Mouse (Mus musculus) CH12.LX (cell line): ENCODE results near the gene Hoxa13. TPM values are rescaled to one million over a fixed set of nuclear protein-coding genes. Genes with fewer than 3 reads are reported as not detected.

ENCODE experiments used
- DNase-seq: peaks from one replicate; pipeline ENCODE4 v3.0.0-alpha.2; 2013; ENCODE audit errors: extremely low read depth
- H3K27ac ChIP-seq: 2 replicates; pipeline ENCODE4 v1.5.1; 2012; ENCODE audit warnings: low read depth, mild to moderate bottlenecking, control low read depth, moderate library complexity; ENCODE audit not compliant: insufficient read depth
- H3K27me3 ChIP-seq: replicated peaks from 2 replicates; pipeline ENCODE3; 2012; ENCODE audit warnings: inconsistent platforms
- H3K36me3 ChIP-seq, 2 experiments: replicated peaks in 1 of 2; 2 replicates each; pipeline versions ENCODE3 to v1.6.1; 2012; ENCODE audit warnings: inconsistent platforms in 1 of 2, low read length in 1 of 2, mild to moderate bottlenecking in 1 of 2, mixed read lengths in 1 of 2, moderate library complexity in 1 of 2; ENCODE audit not compliant: control insufficient read depth in 1 of 2, insufficient read depth in 1 of 2
- H3K4me1 ChIP-seq, 2 experiments: 2 replicates each; pipeline ENCODE4 v1.6.1; 2012; ENCODE audit warnings: inconsistent platforms in 1 of 2, moderate library complexity in 1 of 2; ENCODE audit not compliant: insufficient read depth in 2 of 2, control insufficient read depth in 1 of 2
- H3K4me2 ChIP-seq: 2 replicates; pipeline ENCODE4 v1.6.1; 2012; ENCODE audit warnings: low read depth, mild to moderate bottlenecking, control low read depth; ENCODE audit not compliant: poor library complexity, insufficient read depth, severe bottlenecking
- H3K4me3 ChIP-seq, 3 experiments: fragments of 150-350 bp in 1 of 3; sonication (generic) in 1 of 3; replicated peaks in 1 of 3; 2 replicates each; pipeline versions ENCODE3 to v1.5.1; 2011 to 2012; ENCODE audit warnings: low read depth in 2 of 3, low read length in 2 of 3, mild to moderate bottlenecking in 2 of 3, moderate library complexity in 2 of 3, control low read depth in 1 of 3, improper control_type of control experiment in 1 of 3, inconsistent platforms in 1 of 3, mixed read lengths in 1 of 3; ENCODE audit not compliant: poor library complexity in 1 of 3
- H3K79me2 ChIP-seq: replicated peaks from 2 replicates; pipeline ENCODE4 v1.6.1; 2012; ENCODE audit warnings: mild to moderate bottlenecking, moderate library complexity; ENCODE audit not compliant: control insufficient read depth, poor library complexity, insufficient read depth, severe bottlenecking; ENCODE audit errors: extremely low read depth
- H3K9ac ChIP-seq: 2 replicates; pipeline ENCODE4 v1.6.1; 2012; ENCODE audit warnings: low read depth, mild to moderate bottlenecking, control low read depth, moderate library complexity; ENCODE audit not compliant: insufficient read depth
- H3K9me3 ChIP-seq: replicated peaks from 2 replicates; pipeline ENCODE3; 2012; ENCODE audit warnings: low read length, inconsistent platforms, mixed read lengths
- BHLHE40 ChIP-seq: IDR thresholded peaks from 2 replicates; pipeline ENCODE4 v1.6.1; 2011; ENCODE audit warnings: mild to moderate bottlenecking, low read depth, low read length, improper control_type of control experiment
- CHD2 ChIP-seq: IDR thresholded peaks from 2 replicates; pipeline ENCODE4 v1.6.1; 2011; ENCODE audit warnings: low read length, improper control_type of control experiment
- CTCF ChIP-seq, 2 experiments: IDR thresholded peaks in 1 of 2; conservative IDR thresholded peaks in 1 of 2; 2 replicates each; pipeline ENCODE4 v1.5.1; 2011 to 2012; ENCODE audit warnings: low read depth in 2 of 2, low read length in 2 of 2, improper control_type of control experiment in 1 of 2, inconsistent platforms in 1 of 2, mild to moderate bottlenecking in 1 of 2, moderate library complexity in 1 of 2
- E2F4 ChIP-seq: IDR thresholded peaks from 2 replicates; pipeline ENCODE4 v1.6.1; 2011; ENCODE audit warnings: low read depth, low read length, improper control_type of control experiment; ENCODE audit not compliant: insufficient replicate concordance
- ELF1 ChIP-seq: IDR thresholded peaks from 2 replicates; pipeline ENCODE4 v1.6.1; 2014; ENCODE audit warnings: low read depth, mild to moderate bottlenecking, inconsistent platforms, low read length, improper control_type of control experiment
- EP300 ChIP-seq: IDR thresholded peaks from 2 replicates; pipeline ENCODE4 v1.6.1; 2011; ENCODE audit warnings: low read length, improper control_type of control experiment
- ETS1 ChIP-seq: conservative IDR thresholded peaks from 2 replicates; pipeline ENCODE4 v1.6.1; 2012; ENCODE audit warnings: low read depth, mild to moderate bottlenecking, inconsistent platforms, low read length, improper control_type of control experiment, moderate library complexity
- HCFC1 ChIP-seq: IDR thresholded peaks from 2 replicates; pipeline ENCODE4 v1.6.1; 2012; ENCODE audit warnings: low read depth, mild to moderate bottlenecking, inconsistent platforms, low read length, improper control_type of control experiment
- IRF4 ChIP-seq: IDR thresholded peaks from 2 replicates; pipeline ENCODE4 v1.6.1; 2014; ENCODE audit warnings: low read depth, mild to moderate bottlenecking, inconsistent platforms, low read length, improper control_type of control experiment
- JUN ChIP-seq: IDR thresholded peaks from 2 replicates; pipeline ENCODE4 v1.6.1; 2011; ENCODE audit warnings: low read depth, mild to moderate bottlenecking, low read length, improper control_type of control experiment, moderate library complexity; ENCODE audit not compliant: insufficient read depth
- KAT2A ChIP-seq: IDR thresholded peaks from 2 replicates; pipeline ENCODE4 v1.6.1; 2012; ENCODE audit warnings: low read length, improper control_type of control experiment, inconsistent platforms; ENCODE audit not compliant: insufficient replicate concordance
- MAFK ChIP-seq: IDR thresholded peaks from 2 replicates; pipeline ENCODE4 v1.6.1; 2011; ENCODE audit warnings: low read length, improper control_type of control experiment; ENCODE audit not compliant: insufficient replicate concordance
- MEF2A ChIP-seq: IDR thresholded peaks from 2 replicates; pipeline ENCODE4 v1.6.1; 2014; ENCODE audit warnings: low read depth, mild to moderate bottlenecking, inconsistent platforms, low read length, improper control_type of control experiment, borderline replicate concordance
- MXI1 ChIP-seq: IDR thresholded peaks from 2 replicates; pipeline ENCODE4 v1.6.1; 2011; ENCODE audit warnings: mild to moderate bottlenecking, low read depth, low read length, improper control_type of control experiment
- MYC ChIP-seq: IDR thresholded peaks from 2 replicates; pipeline ENCODE4 v1.6.1; 2011; ENCODE audit warnings: low read depth, mild to moderate bottlenecking, improper control_type of control experiment, low read length
- NRF1 ChIP-seq: IDR thresholded peaks from 2 replicates; pipeline ENCODE4 v1.6.1; 2014; ENCODE audit warnings: low read depth, mild to moderate bottlenecking, inconsistent platforms, low read length, improper control_type of control experiment, moderate library complexity
- POLR2A ChIP-seq: IDR thresholded peaks from 2 replicates; pipeline ENCODE4 v1.6.1; 2011; ENCODE audit warnings: low read depth, mild to moderate bottlenecking, improper control_type of control experiment, low read length
- RCOR1 ChIP-seq: conservative IDR thresholded peaks from 2 replicates; pipeline ENCODE4 v1.6.1; 2012; ENCODE audit warnings: low read depth, mild to moderate bottlenecking, inconsistent platforms, low read length, improper control_type of control experiment
- SIN3A ChIP-seq: IDR thresholded peaks from 2 replicates; pipeline ENCODE4 v1.6.1; 2012; ENCODE audit warnings: low read length, improper control_type of control experiment, inconsistent platforms
- TBP ChIP-seq: conservative IDR thresholded peaks from 2 replicates; pipeline ENCODE4 v1.6.1; 2011; ENCODE audit warnings: low read depth, low read length, improper control_type of control experiment
- UBTF ChIP-seq: IDR thresholded peaks from 2 replicates; pipeline ENCODE4 v1.6.1; 2012; ENCODE audit warnings: low read depth, mild to moderate bottlenecking, inconsistent platforms, low read length, improper control_type of control experiment, moderate library complexity
- USF1 ChIP-seq: IDR thresholded peaks from 2 replicates; pipeline ENCODE4 v1.6.1; 2014; ENCODE audit warnings: low read depth, mild to moderate bottlenecking, inconsistent platforms, low read length, improper control_type of control experiment
- USF2 ChIP-seq: conservative IDR thresholded peaks from 2 replicates; pipeline ENCODE4 v1.6.1; 2011; ENCODE audit warnings: low read depth, low read length, improper control_type of control experiment
- ZC3H11A ChIP-seq: IDR thresholded peaks from 2 replicates; pipeline ENCODE4 v1.6.1; 2012; ENCODE audit warnings: low read depth, mild to moderate bottlenecking, inconsistent platforms, low read length, improper control_type of control experiment
- ZKSCAN1 ChIP-seq: IDR thresholded peaks from 2 replicates; pipeline ENCODE4 v1.6.1; 2012; ENCODE audit warnings: low read depth, inconsistent platforms, low read length, improper control_type of control experiment, borderline replicate concordance
- ZMIZ1 ChIP-seq: IDR thresholded peaks from 2 replicates; pipeline ENCODE4 v1.6.1; 2012; ENCODE audit warnings: low read depth, mild to moderate bottlenecking, inconsistent platforms, low read length, improper control_type of control experiment
- dilution Hi-C: fragments of 300-500 bp; cut with MboI; formaldehyde crosslinking; loops from 2 replicates; pipeline ENCODE4 v1.14.3; 2020; ENCODE audit warnings: low sequenced_read_pairs; ENCODE audit not compliant: extremely low pct_unique_long_range_greater_than_20kb, extremely low pct_ligation_motif_present
- in situ Hi-C: fragments of 300-500 bp; cut with MboI; formaldehyde crosslinking; loops from 3 replicates; pipeline ENCODE4 v1.14.3; 2019; ENCODE audit warnings: low sequenced_read_pairs, low pct_ligation_motif_present, low pct_unique_long_range_greater_than_20kb, mixed read lengths
- polyA plus RNA-seq: library from polyadenylated mRNA; unstranded; fragments of >175 nt; gene quantifications from 2 replicates; pipeline ENCODE4 v1.2.1, GENCODE M21; 2012; ENCODE audit warnings: low read depth; ENCODE audit not compliant: insufficient read length
- total RNA-seq, 2 experiments: library from RNA; depleted of rRNA; stranded (reverse); fragments of 300-350 nt in 1 of 2; fragments of >200 nt in 1 of 2; gene quantifications; 2 replicates each; pipeline ENCODE4 v1.2.3; 2012 to 2014

The Hoxa13 gene
- total and polyA plus RNA-seq, 3 experiments = 0.17 TPM; not detected in 2

GRCm38 (mm10) chr6:52259811-52260261 lies 844 bp downstream of the Hoxa13 start:
- peaks cover 23% of the 10 kb centered on the region for H3K27me3 ChIP-seq

GRCm38 (mm10) chr6:52259081-52259790 lies 1.4 kb downstream of the Hoxa13 start:
- Histone ChIP-seq H3K4me3 (no peak overlapping the region), H3K4me2 (no peak overlapping the region), H3K79me2 (no peaks in the 10 kb centered on the region), H3K9me3 (peaks cover 5% of the 10 kb centered on the region), H3K9ac (no peak overlapping the region), H3K4me1 (no peaks in the 10 kb centered on the region), H3K27me3 (peaks cover 23% of the 10 kb centered on the region), H3K27ac (no peak overlapping the region), H3K36me3 (no peaks in the 10 kb centered on the region)
- in situ Hi-C loops = loop anchor here (25.0 kb wide), 1 partner anchor 653 kb away; no protein-coding TSS in a partner anchor
- TF ChIP-seq USF1 = no peak
- TF ChIP-seq SIN3A = no peak
- no peak for TF ChIP-seq TBP
- no peak for TF ChIP-seq HCFC1
- no peak for TF ChIP-seq USF2
- no peak for TF ChIP-seq IRF4
- TF ChIP-seq MXI1 = no peak
- no peak for TF ChIP-seq E2F4
- no peak for TF ChIP-seq BHLHE40
- TF ChIP-seq ZKSCAN1 = no peak
- TF ChIP-seq ELF1 = no peak
- no peak for TF ChIP-seq MYC
- TF ChIP-seq MEF2A = no peak
- no peak for TF ChIP-seq KAT2A
- no peak for TF ChIP-seq JUN
- no peak for TF ChIP-seq UBTF
- no peak for TF ChIP-seq RCOR1
- no peak for TF ChIP-seq CTCF (conservative IDR thresholded peaks at IDR 0.05 in 1 of 2, IDR thresholded peaks at IDR 0.05 in 1 of 2; ENCODE audit: low read depth in 2 of 2, low read length in 2 of 2)
- dilution Hi-C loops = no loop called here
- DNase-seq = no peak

More at GRCm38 (mm10) chr6:52259811-52260261, 844 bp downstream of the Hoxa13 start:
- Histone ChIP-seq H3K4me3 (peak overlapping the region in 1 of 3 experiments; percentile 25), H3K9ac (no peak overlapping the region), H3K79me2 (no peaks in the 10 kb centered on the region), H3K9me3 (peaks cover 5% of the 10 kb centered on the region), H3K36me3 (no peaks in the 10 kb centered on the region), H3K4me2 (peak overlapping the region; percentile 12; the same call in 1 of the 2 replicates), H3K27ac (no peak overlapping the region), H3K4me1 (no peaks in the 10 kb centered on the region)
- TF ChIP-seq USF2 (no peak), ETS1 (no peak), POLR2A (no peak), TBP (no peak), SIN3A (no peak), MEF2A (no peak), ZC3H11A (no peak), RCOR1 (no peak), EP300 (no peak), CHD2 (no peak), MAFK (no peak), CTCF (conservative IDR thresholded peaks at IDR 0.05 in 1 of 2, IDR thresholded peaks at IDR 0.05 in 1 of 2; ENCODE audit: low read depth in 2 of 2, low read length in 2 of 2) (no peak), NRF1 (no peak), ZMIZ1 (no peak)
- no peak for DNase-seq
- dilution Hi-C loops (no loop called here), in situ Hi-C loops (loop anchor here (10.0 to 25.0 kb wide), 2 partner anchors 575 to 652 kb away; no protein-coding TSS in a partner anchor)
